Mouse (Mus musculus) lung, postnatal 0 days (tissue): ENCODE measurements around the gene Kit. TPM values are rescaled to one million over a fixed set of nuclear protein-coding genes. Genes with fewer than 3 reads are reported as not detected.

Experiments used
- ATAC-seq: fragments of 200-750 bp; cut with Nextera tagmentation; 2 replicates; pipeline ENCODE4 v1.8.0; 2017; ENCODE audit warnings: moderate library complexity
- DNase-seq: peaks from one replicate; pipeline ENCODE4 v3.0.0-alpha.2; 2016; ENCODE audit warnings: low spot score
- H3K27ac ChIP-seq: fragments of 300-500 bp; sonication (generic); 2 replicates; pipeline ENCODE4 v1.5.1; 2014; ENCODE audit warnings: antibody characterized with exemption, mild to moderate bottlenecking, low read length, mixed read lengths
- H3K27me3 ChIP-seq: fragments of 300-500 bp; sonication (generic); replicated peaks from 2 replicates; pipeline ENCODE4 v1.6.1; 2014; ENCODE audit warnings: low read length, mixed read lengths; ENCODE audit not compliant: insufficient read depth
- H3K36me3 ChIP-seq: fragments of 300-500 bp; sonication (generic); 2 replicates; pipeline ENCODE4 v1.6.1; 2014; ENCODE audit warnings: low read length, mixed read lengths; ENCODE audit not compliant: insufficient read depth
- H3K4me1 ChIP-seq: fragments of 300-500 bp; sonication (generic); 2 replicates; pipeline ENCODE4 v1.6.1; 2014; ENCODE audit warnings: antibody characterized with exemption, low read depth, low read length, mixed read lengths; ENCODE audit not compliant: insufficient read depth
- H3K4me2 ChIP-seq: fragments of 300-500 bp; sonication (generic); replicated peaks from 2 replicates; pipeline ENCODE4 v1.6.1; 2014; ENCODE audit warnings: low read depth, mild to moderate bottlenecking, low read length, moderate library complexity, mixed read lengths
- H3K4me3 ChIP-seq: fragments of 300-500 bp; sonication (generic); 2 replicates; pipeline ENCODE4 v1.5.1; 2014; ENCODE audit warnings: low read depth, low read length
- H3K9ac ChIP-seq: fragments of 300-500 bp; sonication (generic); replicated peaks from 2 replicates; pipeline ENCODE4 v1.6.1; 2014; ENCODE audit warnings: low read depth, mild to moderate bottlenecking
- H3K9me3 ChIP-seq: fragments of 300-500 bp; sonication (generic); 2 replicates; pipeline ENCODE4 v1.6.1; 2016; ENCODE audit warnings: low read length, mixed read lengths
- CTCF ChIP-seq: IDR thresholded peaks from 2 replicates; pipeline ENCODE4 v1.5.1; 2016; ENCODE audit warnings: antibody characterized with exemption, mild to moderate bottlenecking
- EP300 ChIP-seq: IDR thresholded peaks from 2 replicates; pipeline ENCODE4 v1.6.1; 2016; ENCODE audit warnings: antibody characterized with exemption, mild to moderate bottlenecking, control low read depth
- WGBS: fragments of 180-500 bp; shearing (Covaris S2); extraction: QIAGEN DNeasy Blood & Tissue Kit; methylation state at CpG from one replicate; pipeline ENCODE4 v1.1.7; 2014; 5-methylcytosine and 5-hydroxymethylcytosine counted together
- polyA plus RNA-seq: library from polyadenylated mRNA; unstranded; fragments of >200 nt; fragmentation: Nextera tagmentation; extraction: Ambion mirVana; gene quantifications from 2 replicates; pipeline ENCODE4 v1.2.1, GENCODE M21; 2015

Gene Kit
- 30.0 and 36.9 TPM in 2 replicates for polyA plus RNA-seq

DNA sequence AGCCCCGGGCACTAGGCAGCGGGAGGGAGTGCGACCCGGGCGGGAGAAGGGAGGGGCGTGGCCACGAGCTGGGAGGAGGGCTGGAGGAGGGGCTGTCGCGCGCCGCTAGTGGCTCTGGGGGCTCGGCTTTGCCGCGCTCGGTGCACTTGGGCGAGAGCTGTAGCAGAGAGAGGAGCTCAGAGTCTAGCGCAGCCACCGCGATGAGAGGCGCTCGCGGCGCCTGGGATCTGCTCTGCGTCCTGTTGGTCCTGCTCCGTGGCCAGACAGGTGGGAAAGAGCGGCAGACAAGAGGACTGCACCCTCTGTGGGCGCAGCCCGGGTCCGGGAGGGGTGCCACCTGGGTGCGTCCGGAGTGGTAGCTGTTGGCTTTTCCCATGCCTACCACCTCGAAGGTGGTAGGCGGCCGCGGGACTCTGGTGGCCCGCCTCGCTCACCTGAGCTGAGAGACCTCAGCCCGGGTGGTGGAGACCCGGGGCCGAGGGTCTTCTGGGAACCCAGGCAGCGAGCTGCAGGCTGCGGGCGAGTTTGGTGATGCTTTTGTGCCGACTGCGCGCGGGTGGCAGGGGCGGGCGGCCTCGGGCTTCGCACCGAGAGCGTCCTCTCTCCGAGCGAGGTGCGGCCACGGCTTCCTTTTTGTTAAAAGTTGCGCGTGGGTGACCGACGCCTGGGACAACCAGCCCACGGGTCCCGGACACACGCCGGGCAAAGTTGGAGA lies at the start of gene Kit:
Kit (plus strand) TSS at position 65 of the 715 bp plus-strand sequence.
- under 1% methylated on average over 53 of the region's 65 CpGs for WGBS
- Histone ChIP-seq H3K27ac (peak within 1 kb of the TSS; percentile 47; the same call in 1 of the 2 replicates), H3K27me3 (peaks cover 26% of the 10 kb centered on the region; the same call in 1 of the 2 replicates), H3K4me2 (peak within 1 kb of the TSS; percentile 89), H3K4me1 (peaks cover 6% of the 10 kb centered on the region; the same call in 1 of the 2 replicates), H3K36me3 (no peaks in the 10 kb centered on the region), H3K4me3 (peak within 1 kb of the TSS; percentile 58), H3K9me3 (no peaks in the 10 kb centered on the region), H3K9ac (peak within 1 kb of the TSS; percentile 32; the same call in 1 of the 2 replicates)
- DNase-seq = peak; percentile 80
- ATAC-seq = peak; percentile 90
- no peak; the same call in 1 of the 2 replicates for TF ChIP-seq CTCF
- TF ChIP-seq EP300 = no peak

DNA sequence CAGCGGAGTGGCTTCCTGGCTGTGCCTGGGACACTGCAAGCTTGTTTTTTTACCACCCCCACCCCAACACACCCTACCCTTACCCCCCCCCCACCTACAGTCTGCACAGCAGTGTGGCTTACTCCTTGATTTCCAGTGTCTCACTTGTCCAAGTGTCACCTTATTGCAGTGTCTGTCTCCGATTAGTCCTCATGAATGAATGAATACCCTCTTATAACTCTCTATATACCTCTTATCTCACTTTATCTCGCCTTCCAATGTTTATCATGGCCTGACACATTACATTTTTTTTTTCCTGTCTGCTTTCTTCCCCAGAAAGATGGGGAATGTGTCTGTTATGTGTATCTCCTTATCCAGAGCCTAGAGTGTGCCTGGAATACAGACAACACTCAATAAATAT lies 38.6 kb upstream of the Kit start:
- Histone ChIP-seq H3K4me2 (no peak overlapping the region), H3K4me3 (no peak overlapping the region), H3K9me3 (no peaks in the 10 kb centered on the region), H3K27me3 (no peaks in the 10 kb centered on the region; the same call in 1 of the 2 replicates), H3K9ac (no peak overlapping the region), H3K4me1 (no peaks in the 10 kb centered on the region), H3K27ac (no peak overlapping the region), H3K36me3 (no peaks in the 10 kb centered on the region)
- ATAC-seq = no peak
- no peak for DNase-seq
- WGBS = 11% methylated on average over 3 of the region's 3 CpGs
- no peak for TF ChIP-seq CTCF
- no peak for TF ChIP-seq EP300

DNA sequence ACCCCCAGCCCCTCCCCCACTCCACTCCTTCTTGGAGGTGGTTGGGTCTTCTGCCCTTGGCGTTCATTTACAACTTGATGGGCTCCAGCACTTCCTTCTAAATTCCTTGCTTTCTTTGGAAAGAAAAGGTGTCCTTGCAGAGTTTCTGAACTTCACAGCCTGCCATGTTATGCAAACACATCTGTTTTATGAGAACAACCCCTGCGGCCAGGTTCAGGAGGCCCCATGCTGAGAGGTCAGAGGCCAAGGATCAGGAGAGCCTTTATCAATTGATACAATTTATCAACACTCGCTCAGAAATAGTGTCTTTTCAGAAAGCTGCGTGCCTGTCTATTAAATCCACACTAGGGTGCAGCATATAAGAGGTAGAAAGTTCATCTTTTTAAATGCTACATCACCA lies 37.0 kb upstream of the Kit start:
- H3K36me3 ChIP-seq = no peaks in the 10 kb centered on the region
- no peak for TF ChIP-seq EP300
- no peak for TF ChIP-seq CTCF
- H3K27me3 ChIP-seq = no peaks in the 10 kb centered on the region; the same call in 1 of the 2 replicates
- no peak overlapping the region for H3K9ac ChIP-seq
- H3K4me3 ChIP-seq = no peak overlapping the region
- H3K27ac ChIP-seq = no peak overlapping the region
- no peak for ATAC-seq
- DNase-seq = no peak
- H3K4me2 ChIP-seq = no peak overlapping the region
- no peaks in the 10 kb centered on the region for H3K9me3 ChIP-seq
- no peaks in the 10 kb centered on the region for H3K4me1 ChIP-seq
- WGBS = 48% methylated on average over 4 of the region's 4 CpGs

DNA sequence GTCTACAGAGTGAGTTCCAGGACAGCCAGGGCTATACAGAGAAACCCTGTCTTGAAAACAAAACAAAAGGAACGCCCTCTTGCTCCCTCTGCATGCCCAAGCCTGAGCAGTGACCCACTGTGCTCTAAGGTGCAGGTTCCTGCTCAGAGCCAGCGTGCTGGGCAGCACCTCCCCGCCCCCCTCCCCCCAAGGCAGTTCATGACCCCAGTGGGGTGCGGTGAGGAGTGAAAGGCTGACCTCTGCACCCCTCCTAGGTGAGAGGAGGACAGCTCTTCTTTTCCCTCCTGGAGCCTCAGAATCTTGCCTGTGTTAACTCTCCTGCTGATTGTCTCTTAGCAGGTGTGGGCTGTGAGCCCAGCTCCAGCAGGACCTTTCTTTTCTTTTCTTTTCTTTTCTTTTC lies 36.3 kb upstream of the Kit start:
- no peak overlapping the region for H3K4me3 ChIP-seq
- ATAC-seq (no peak), DNase-seq (no peak)
- no peaks in the 10 kb centered on the region; the same call in 1 of the 2 replicates for H3K27me3 ChIP-seq
- H3K36me3 ChIP-seq = no peaks in the 10 kb centered on the region
- no peak overlapping the region for H3K27ac ChIP-seq
- no peak for TF ChIP-seq CTCF
- TF ChIP-seq EP300 = no peak
- H3K4me2 ChIP-seq = no peak overlapping the region
- H3K4me1 ChIP-seq = no peaks in the 10 kb centered on the region
- no peaks in the 10 kb centered on the region for H3K9me3 ChIP-seq
- WGBS = 54% methylated on average over 4 of the region's 4 CpGs
- no peak overlapping the region for H3K9ac ChIP-seq

DNA sequence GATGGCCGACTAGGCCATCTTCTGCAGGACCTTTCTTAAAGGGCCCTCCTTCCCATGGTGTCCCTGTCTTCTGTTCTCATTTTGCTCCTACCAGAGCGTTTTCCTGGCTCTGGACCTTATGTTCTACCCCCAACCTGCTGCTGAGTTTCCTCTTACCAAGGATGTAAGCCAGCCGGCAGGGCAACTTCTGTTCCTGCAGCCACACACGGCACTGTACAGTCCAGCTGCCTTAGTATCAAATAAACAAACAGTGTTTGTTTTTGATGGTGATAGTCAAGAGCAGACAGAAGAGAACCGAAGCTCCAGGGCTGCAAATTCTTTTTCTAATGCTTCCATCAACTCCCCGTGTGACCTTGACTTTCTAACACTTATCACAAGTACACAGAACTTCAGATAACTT lies 35.6 kb upstream of the Kit start:
- TF ChIP-seq EP300 (no peak), CTCF (no peak)
- Histone ChIP-seq H3K27ac (no peak overlapping the region), H3K4me2 (no peak overlapping the region), H3K27me3 (no peaks in the 10 kb centered on the region; the same call in 1 of the 2 replicates), H3K4me3 (no peak overlapping the region), H3K9me3 (no peaks in the 10 kb centered on the region), H3K36me3 (no peaks in the 10 kb centered on the region), H3K4me1 (peaks cover 2% of the 10 kb centered on the region; the same call in 1 of the 2 replicates), H3K9ac (no peak overlapping the region)
- 12% methylated on average over 6 of the region's 6 CpGs for WGBS
- ATAC-seq = no peak
- DNase-seq = no peak

DNA sequence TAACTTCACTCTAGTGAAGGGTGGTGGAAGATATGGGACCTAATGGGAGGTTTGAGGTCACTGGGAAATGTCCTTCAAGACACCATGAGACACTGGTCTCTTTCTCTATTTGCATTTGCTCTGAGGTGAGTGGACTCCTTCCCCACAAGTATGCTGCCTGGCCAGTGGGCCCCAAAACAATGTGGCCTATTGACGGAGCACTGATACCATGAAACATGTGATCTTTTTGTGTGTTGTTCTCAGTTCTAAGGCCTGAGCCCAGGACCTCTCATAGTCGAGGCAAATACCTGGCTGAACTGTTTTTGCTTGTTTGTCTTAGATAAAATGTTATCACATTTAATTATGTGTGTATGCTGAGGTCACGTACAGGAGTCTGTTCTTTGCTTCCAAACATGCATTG lies 31.0 kb upstream of the Kit start:
- H3K9me3 ChIP-seq = no peaks in the 10 kb centered on the region
- no peaks in the 10 kb centered on the region for H3K36me3 ChIP-seq
- no peak for TF ChIP-seq EP300
- no peak for TF ChIP-seq CTCF
- peaks cover 4% of the 10 kb centered on the region; the same call in 1 of the 2 replicates for H3K27me3 ChIP-seq
- no peak overlapping the region for H3K9ac ChIP-seq
- 43% methylated on average over 3 of the region's 3 CpGs for WGBS
- DNase-seq = no peak
- no peak for ATAC-seq
- H3K27ac ChIP-seq = no peak overlapping the region
- H3K4me2 ChIP-seq = no peak overlapping the region
- H3K4me1 ChIP-seq = peaks cover 9% of the 10 kb centered on the region; the same call in 1 of the 2 replicates
- no peak overlapping the region for H3K4me3 ChIP-seq
